Mouse (Mus musculus) brain, adult 2 months (tissue): ENCODE measurements around the gene Gpc3.

ENCODE experiments used
- DNase-seq: peaks from one replicate; pipeline ENCODE4 v3.0.0; 2011; ENCODE audit warnings: low read depth, low spot score

Gpc3 gene

DNA sequence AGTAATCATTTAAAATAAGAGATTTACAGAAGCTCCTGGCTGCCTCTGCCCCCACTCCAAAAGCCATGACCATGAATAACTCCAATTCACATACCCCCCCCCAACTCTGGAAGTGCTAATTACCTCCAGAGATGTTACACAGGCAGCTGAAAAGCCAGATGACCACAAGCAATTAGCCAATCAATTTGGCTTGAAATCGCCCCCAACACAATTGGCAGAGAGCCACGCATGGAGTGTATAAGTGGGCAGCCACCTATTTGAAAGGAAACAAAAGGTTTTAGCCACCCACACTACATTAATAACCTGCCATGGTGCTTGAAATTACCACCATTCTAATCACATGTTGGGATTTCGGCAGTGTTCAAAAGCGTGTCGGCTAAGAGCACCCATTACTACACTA is 55.2 kb downstream of the Gpc3 start:
- DNase-seq = no peak

DNA sequence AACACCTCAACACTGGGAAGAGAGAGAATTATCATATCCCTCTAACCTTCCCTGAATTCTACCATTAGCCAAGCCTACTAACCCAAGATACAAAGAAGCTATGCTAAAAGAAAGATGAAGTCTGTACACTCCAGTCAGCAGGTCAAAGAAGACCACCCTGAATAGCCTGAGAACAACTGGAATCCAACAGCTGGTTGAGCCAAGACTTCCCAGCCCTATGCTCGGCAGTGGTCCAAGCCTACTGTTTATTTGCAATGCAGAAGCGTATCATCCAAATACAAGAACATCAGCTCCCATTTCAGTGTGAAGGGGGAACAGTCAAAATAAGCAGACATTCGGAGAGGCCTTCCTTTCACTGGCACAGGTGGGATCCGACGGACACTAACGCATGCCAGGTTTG is 56.3 kb downstream of the Gpc3 start:
- no peak for DNase-seq

DNA sequence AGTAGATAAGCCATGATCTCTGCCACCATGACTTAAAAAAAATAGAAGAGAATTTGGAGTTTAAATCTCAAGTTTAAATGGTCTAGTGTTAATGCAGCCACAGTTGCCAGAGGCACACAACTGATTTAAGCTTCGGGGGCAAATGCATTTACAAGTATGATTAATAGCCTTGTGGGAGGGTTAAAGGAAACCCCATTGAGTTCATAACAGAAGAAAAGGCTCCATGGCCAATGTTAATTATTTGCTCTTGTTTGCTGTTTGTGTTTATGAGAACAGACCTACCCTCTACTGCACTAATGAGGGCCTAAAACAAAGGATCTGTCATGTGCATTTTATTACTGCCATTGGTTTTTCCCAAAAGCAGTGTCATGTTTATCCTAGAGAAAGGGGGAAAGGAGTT is 62.5 kb downstream of the Gpc3 start:
- DNase-seq = no peak

- no peak for DNase-seq
These were observed 69.1 kb downstream of the Gpc3 start for GRCm38 (mm10) chrX:52544623-52545022.

- no peak for DNase-seq
These were observed 76.5 kb downstream of the Gpc3 start for GRCm38 (mm10) chrX:52537282-52537681.

GRCm38 (mm10) chrX:52533766-52534165 is 80.0 kb downstream of the Gpc3 start:
- DNase-seq = no peak

DNA sequence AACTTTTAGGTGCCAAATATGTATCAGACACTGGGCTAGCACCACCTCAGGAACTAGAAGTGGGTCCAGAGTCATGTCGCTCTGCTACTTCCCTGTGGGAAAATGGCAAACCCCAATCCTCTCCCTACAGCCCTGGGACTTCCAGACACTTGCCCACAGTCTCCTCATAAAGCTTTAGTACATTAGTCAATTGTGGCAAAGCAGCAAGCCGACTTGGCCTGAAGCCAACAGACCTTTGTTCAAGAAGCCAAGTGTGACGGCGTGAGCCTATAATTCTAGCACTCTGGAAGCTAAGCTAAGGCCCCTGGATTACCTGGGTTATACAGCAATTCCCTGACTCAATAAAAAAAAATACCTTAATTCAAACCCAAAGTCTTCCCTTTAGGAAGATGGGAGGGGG is 80.7 kb downstream of the Gpc3 start:
- no peak for DNase-seq

- no peak for DNase-seq
These were observed 81.6 kb downstream of the Gpc3 start for GRCm38 (mm10) chrX:52532124-52532523.

DNA sequence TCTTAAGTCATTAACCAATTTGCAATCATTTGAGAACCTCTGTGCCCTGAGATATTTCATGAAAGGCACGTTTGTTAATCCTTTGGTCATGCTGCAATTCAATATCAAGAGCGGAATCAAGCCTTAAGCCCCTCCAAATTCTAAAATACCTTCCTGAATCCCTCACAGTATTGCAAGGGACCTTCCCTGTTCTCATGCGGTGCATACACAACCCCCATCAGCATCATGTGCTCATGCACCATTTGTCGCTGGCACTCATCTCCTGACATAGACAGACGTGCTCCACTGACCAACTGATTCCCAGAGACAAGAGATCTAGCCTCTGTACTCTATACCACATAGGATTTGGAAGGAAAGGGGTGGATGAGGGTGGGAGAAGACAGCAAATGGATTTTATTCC is 87.7 kb downstream of the Gpc3 start:
- no peak for DNase-seq

GRCm38 (mm10) chrX:52525132-52525531 is 88.6 kb downstream of the Gpc3 start:
- no peak for DNase-seq

- no peak for DNase-seq
These were observed 99.2 kb downstream of the Gpc3 start for GRCm38 (mm10) chrX:52514553-52514952.

GRCm38 (mm10) chrX:52511151-52511550 is 102.6 kb downstream of the Gpc3 start:
- no peak for DNase-seq

DNA sequence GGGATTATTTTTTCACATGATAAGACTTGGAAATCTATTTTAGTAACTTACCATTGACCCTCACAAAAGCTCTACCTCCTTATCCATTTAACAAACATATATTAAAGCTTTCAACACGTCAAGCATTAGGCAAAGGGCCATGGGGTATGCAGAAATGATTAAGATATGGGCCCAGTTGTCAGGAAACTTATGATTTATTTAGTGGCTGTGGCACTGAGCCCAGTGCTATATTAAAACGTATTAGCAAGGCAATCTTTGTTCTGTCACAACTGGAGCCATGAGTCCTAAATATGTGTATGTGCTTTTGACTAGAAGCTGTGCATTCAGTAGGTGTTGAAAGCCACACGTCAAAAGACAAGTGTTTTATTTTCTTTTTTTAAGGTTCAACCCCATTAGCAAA is 109.9 kb downstream of the Gpc3 start:
- DNase-seq = no peak

GRCm38 (mm10) chrX:52489461-52489860 is 124.3 kb downstream of the Gpc3 start:
- peak; percentile 13 for DNase-seq

- DNase-seq = no peak
These were observed 158.6 kb downstream of the Gpc3 start for GRCm38 (mm10) chrX:52455074-52455588.

- peak; percentile 67 for DNase-seq
These were observed 160.1 kb downstream of the Gpc3 start for GRCm38 (mm10) chrX:52453445-52454182.

GRCm38 (mm10) chrX:52449177-52449576 is 164.6 kb downstream of the Gpc3 start:
- no peak for DNase-seq

- no peak for DNase-seq
These were observed 165.3 kb downstream of the Gpc3 start for GRCm38 (mm10) chrX:52448496-52448895.

DNA sequence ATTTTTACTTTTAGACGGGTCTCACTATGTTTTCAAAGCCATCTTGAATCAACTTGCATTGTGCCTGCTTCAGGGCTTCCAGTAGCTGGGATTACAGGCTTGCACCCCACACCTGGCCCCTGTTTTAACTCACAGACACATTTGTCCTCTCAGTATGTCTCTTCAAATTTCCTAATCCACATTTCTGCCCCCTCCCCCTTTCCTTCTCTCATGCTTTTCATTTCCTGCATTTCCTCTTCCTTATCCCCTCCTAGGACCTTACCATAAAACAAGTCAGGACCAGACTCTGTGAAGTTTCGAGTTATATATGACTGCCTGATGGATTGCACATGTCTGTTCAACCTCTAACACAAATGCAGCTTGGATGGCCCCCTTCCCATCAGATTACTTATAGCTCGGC is 167.2 kb downstream of the Gpc3 start:
- no peak for DNase-seq

DNA sequence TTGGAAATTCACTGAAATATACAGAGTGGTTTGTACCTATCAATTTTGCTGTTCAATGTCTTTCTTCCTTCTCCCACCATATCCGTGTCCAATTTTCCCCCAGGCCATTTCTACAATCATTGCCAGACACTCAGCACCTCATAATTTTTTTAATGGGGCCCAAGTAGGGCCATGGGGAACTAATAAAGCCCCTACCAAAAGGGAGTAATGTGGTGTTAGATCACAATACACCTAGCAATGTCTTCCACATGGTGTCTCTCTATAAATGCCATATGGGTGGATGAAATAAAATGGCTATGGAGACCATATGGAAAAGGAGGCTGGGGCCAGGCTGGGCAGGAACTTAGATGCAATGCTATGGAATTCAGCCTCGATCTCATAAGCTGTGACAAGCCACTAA is 168.8 kb downstream of the Gpc3 start:
- no peak for DNase-seq

- peak; percentile 10 for DNase-seq
These were observed 172.0 kb downstream of the Gpc3 start for GRCm38 (mm10) chrX:52441798-52442197.

- no peak for DNase-seq
These were observed 174.3 kb downstream of the Gpc3 start for GRCm38 (mm10) chrX:52439421-52439820.

GRCm38 (mm10) chrX:52425605-52426004 is 188.1 kb downstream of the Gpc3 start:
- DNase-seq = no peak

DNA sequence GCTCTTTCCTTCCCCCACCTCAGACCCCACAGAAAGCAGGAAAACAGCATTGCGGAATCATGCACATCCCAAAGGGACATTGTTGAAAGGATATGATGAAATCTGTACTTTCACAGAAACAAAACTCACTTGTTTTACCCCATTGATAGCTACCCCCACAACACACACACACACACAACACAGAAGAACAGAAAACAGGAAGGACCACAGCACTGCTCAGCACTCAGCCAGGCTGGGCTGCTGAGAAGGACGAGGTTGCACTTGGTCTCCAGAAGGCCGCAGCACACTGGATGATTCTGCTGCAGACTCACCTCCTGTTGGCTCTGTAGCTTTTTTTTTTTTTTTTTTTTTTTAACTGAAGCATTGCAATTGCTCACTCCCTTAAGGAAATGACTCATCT is 193.9 kb downstream of the Gpc3 start:
- no peak for DNase-seq
